In the genomic region with DNA sequence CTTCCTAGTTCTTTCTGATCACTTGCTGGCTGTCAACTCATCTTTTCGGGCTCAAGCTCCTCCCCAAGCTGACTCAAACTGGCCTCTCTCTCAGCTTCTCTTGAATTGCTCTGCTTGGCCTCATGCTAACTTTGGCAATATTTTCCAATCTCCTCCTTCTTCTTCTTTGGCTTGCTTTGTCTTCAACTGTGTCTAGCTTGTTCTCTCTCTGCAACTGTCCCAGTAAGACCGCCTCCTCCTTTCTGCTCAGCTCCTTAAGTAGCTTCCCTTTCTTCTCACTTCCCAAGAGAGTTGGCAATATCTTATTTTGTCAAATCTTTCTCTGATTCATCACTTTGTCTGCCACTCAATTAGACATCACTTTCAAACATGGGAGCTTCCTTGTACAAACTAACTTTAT, we compare ENCODE assay signal across 29 mouse cellular contexts.
"Had no signal": no experiment of that assay in that cellular context is flagged by ENCODE, and none has a peak within 500 bp of the region (broad histone marks: within the 10 kb centered on the region; RNA-seq: fewer than 3 reads in every experiment).

No protein-coding gene starts in this region.

- H3K27me3 ChIP-seq: embryonic facial prominence, embryonic 12.5 days; embryonic facial prominence, embryonic 13.5 days; embryonic facial prominence, embryonic 15.5 days; forebrain, embryonic 12.5 days; forebrain, embryonic 13.5 days; forebrain, embryonic 15.5 days; heart, embryonic 12.5 days had no signal

- H3K9ac ChIP-seq: embryonic facial prominence, embryonic 12.5 days; embryonic facial prominence, embryonic 13.5 days; embryonic facial prominence, embryonic 15.5 days; forebrain, embryonic 12.5 days; forebrain, embryonic 13.5 days; forebrain, embryonic 15.5 days; forebrain, postnatal 0 days; heart, embryonic 12.5 days had no signal

- H3K9me3 ChIP-seq: embryonic facial prominence, embryonic 10.5 days; embryonic facial prominence, embryonic 12.5 days; embryonic facial prominence, embryonic 13.5 days; embryonic facial prominence, embryonic 15.5 days; forebrain, embryonic 10.5 days; forebrain, embryonic 12.5 days; forebrain, embryonic 13.5 days; forebrain, embryonic 15.5 days; heart, embryonic 10.5 days; heart, embryonic 12.5 days had no signal

- DNase-seq: cerebellum, adult 9-10 months; cerebellum, adult 9-11 months; cerebellum, postnatal 10 days; cerebellum, postnatal 14 days; cerebellum, postnatal 25 days; cerebellum, postnatal 36 days; embryo, embryonic 11 days; forebrain, postnatal 0 days; gastrocnemius, adult 2 months; gastrocnemius, postnatal 10 days; gastrocnemius, postnatal 14 days; gastrocnemius, postnatal 25 days; gastrocnemius, postnatal 36 days; heart, adult 18-20 months; heart, adult 2 months had no signal

- H3K27ac ChIP-seq: embryonic facial prominence, embryonic 10.5 days; embryonic facial prominence, embryonic 12.5 days; embryonic facial prominence, embryonic 13.5 days; embryonic facial prominence, embryonic 15.5 days; forebrain, embryonic 10.5 days; forebrain, embryonic 12.5 days; forebrain, embryonic 13.5 days; forebrain, embryonic 15.5 days; gastrocnemius, adult 2 months; heart, adult 2 months; heart, embryonic 10.5 days had no signal

- H3K4me2 ChIP-seq: embryonic facial prominence, embryonic 12.5 days; embryonic facial prominence, embryonic 13.5 days; embryonic facial prominence, embryonic 15.5 days; forebrain, embryonic 12.5 days; forebrain, embryonic 13.5 days; forebrain, embryonic 15.5 days; heart, embryonic 11.5 days; heart, embryonic 12.5 days had no signal

- ATAC-seq: forebrain, embryonic 13.5 days; forebrain, embryonic 14.5 days; forebrain, embryonic 15.5 days; forebrain, embryonic 16.5 days; forebrain, postnatal 0 days had no signal

- H3K4me1 ChIP-seq: embryonic facial prominence, embryonic 12.5 days; embryonic facial prominence, embryonic 13.5 days; embryonic facial prominence, embryonic 15.5 days; forebrain, embryonic 10.5 days; forebrain, embryonic 12.5 days; heart, embryonic 10.5 days; heart, embryonic 12.5 days had no signal

- H3K36me3 ChIP-seq: embryonic facial prominence, embryonic 10.5 days; embryonic facial prominence, embryonic 12.5 days; embryonic facial prominence, embryonic 13.5 days; embryonic facial prominence, embryonic 15.5 days; forebrain, embryonic 10.5 days; forebrain, embryonic 12.5 days; forebrain, embryonic 15.5 days; heart, embryonic 10.5 days; heart, embryonic 12.5 days had no signal

- H3K4me3 ChIP-seq: embryonic facial prominence, embryonic 10.5 days; embryonic facial prominence, embryonic 12.5 days; embryonic facial prominence, embryonic 13.5 days; embryonic facial prominence, embryonic 15.5 days; erythroblast, embryonic 14.5 days; forebrain, embryonic 10.5 days; forebrain, embryonic 12.5 days; forebrain, embryonic 13.5 days; forebrain, embryonic 15.5 days; gastrocnemius, adult 2 months; heart, adult 2 months; heart, embryonic 10.5 days; heart, embryonic 12.5 days had no signal
